Comparison of ENCODE assay signal across 7 mouse cellular contexts in genomic region chr13:108158465-108159240, GRCm38 (mm10). TPM values are rescaled to one million over a fixed set of nuclear protein-coding genes. Genes with fewer than 3 reads are reported as not detected.
DNase-seq lines count a peak whose midpoint lies in the region; ATAC-seq lines count a peak whose summit lies in the region.

Ndufaf2 (minus strand) TSS chr13:108158623.
Ercc8 (plus strand) TSS chr13:108158731.

- peak within 1 kb of the TSS; percentile 89 for H3K4me2 ChIP-seq in intestine, embryonic 16.5 days (ENCODE audit: low read depth, low read length)
- H3K4me2 ChIP-seq in midbrain, embryonic 11.5 days: peak within 1 kb of the TSS; percentile 73

- no peaks in the 10 kb centered on the region for H3K36me3 ChIP-seq in intestine, embryonic 16.5 days (ENCODE audit: control insufficient read depth, insufficient read depth, low read length)
- H3K36me3 ChIP-seq in midbrain, embryonic 11.5 days (ENCODE audit: control insufficient read depth, insufficient read depth, low read length): peaks cover 2% of the 10 kb centered on the region; the same call in 1 of the 2 replicates

- peak within 1 kb of the TSS; percentile 94 for H3K4me3 ChIP-seq in intestine, embryonic 16.5 days (ENCODE audit: low read length)
- H3K4me3 ChIP-seq in midbrain, embryonic 11.5 days (ENCODE audit: low read depth, low read length): peak within 1 kb of the TSS; percentile 75

- no peaks in the 10 kb centered on the region for H3K9me3 ChIP-seq in intestine, embryonic 16.5 days (ENCODE audit: control insufficient read depth, low read length)
- no peaks in the 10 kb centered on the region for H3K9me3 ChIP-seq in midbrain, embryonic 11.5 days (ENCODE audit: control insufficient read depth, low read length)

- ATAC-seq in intestine, embryonic 16.5 days: peak; percentile 98
- peak; percentile 99 for ATAC-seq in midbrain, embryonic 11.5 days (ENCODE audit: low FRiP score)

- H3K27me3 ChIP-seq in intestine, embryonic 16.5 days (replicated peaks; ENCODE audit: control insufficient read depth, insufficient read depth, low read length): no peaks in the 10 kb centered on the region
- H3K27me3 ChIP-seq in midbrain, embryonic 11.5 days (ENCODE audit: control insufficient read depth, insufficient read depth, low read length): no peaks in the 10 kb centered on the region

- H3K9ac ChIP-seq in intestine, embryonic 16.5 days (ENCODE audit: low read depth, low read length): peak within 1 kb of the TSS; percentile 68
- H3K9ac ChIP-seq in midbrain, embryonic 11.5 days (ENCODE audit: low read length): peak within 1 kb of the TSS; percentile 66

- H3K27ac ChIP-seq in intestine, embryonic 16.5 days (ENCODE audit: low read length): no peak within 1 kb of the TSS
- no peak within 1 kb of the TSS for H3K27ac ChIP-seq in midbrain, embryonic 11.5 days (ENCODE audit: low read depth, low read length)

- peaks cover 5% of the 10 kb centered on the region for H3K4me1 ChIP-seq in intestine, embryonic 16.5 days (ENCODE audit: control insufficient read depth, insufficient read depth, low read length)
- peaks cover 7% of the 10 kb centered on the region for H3K4me1 ChIP-seq in midbrain, embryonic 11.5 days (ENCODE audit: control insufficient read depth, insufficient read depth, low read length)

- intact Hi-C loops in left cerebral cortex, postnatal 36 days (cut with DNase I): loop anchor here (5.0 to 10.0 kb wide), 2 partner anchors 394 to 696 kb away; no protein-coding TSS in a partner anchor

- DNase-seq in adrenal gland, adult 8-10 months: peak; percentile 91
- peak; percentile 98 for DNase-seq in embryo, embryonic 9.5 days (ENCODE audit: extremely low spot score)
- DNase-seq in gastrocnemius, postnatal 4 days (ENCODE audit: low spot score in 2 of 2): peak; percentile 94 to 97
- peak; percentile 94 to 96 for DNase-seq in left cerebral cortex, postnatal 36 days (ENCODE audit: low spot score in 2 of 2)
- peak; percentile 100 for DNase-seq in midbrain, embryonic 11.5 days (ENCODE audit: low spot score, missing footprints)
- DNase-seq in skeletal muscle tissue, adult 2 months (ENCODE audit: low read depth, low spot score): peak; percentile 95

- WGBS in intestine, embryonic 16.5 days: under 1% methylated on average over 47 of the region's 47 CpGs
- under 1% methylated on average over 47 of the region's 47 CpGs for WGBS in midbrain, embryonic 11.5 days

RNA-seq across cellular contexts. Expression of gene Ndufaf2, which starts in this region (rescaled TPM):
- 10 to 100 TPM; 13.9 to 27.0 (median 20.9) TPM for total RNA-seq in adrenal gland, adult 8-10 months (2022)
- 10 to 100 TPM; 16.5 to 17.4 TPM for total RNA-seq in gastrocnemius, postnatal 4 days (2021)
- polyA plus RNA-seq in intestine, embryonic 16.5 days (2015; fragmentation: Nextera tagmentation; extraction: Ambion mirVana): 51.4 and 55.7 TPM in 2 replicates
- total RNA-seq in left cerebral cortex, postnatal 36 days (2021): 10 to 100 TPM; 20.3 to 21.4 TPM
- 82.4 and 87.1 TPM in 2 replicates for polyA plus RNA-seq in midbrain, embryonic 11.5 days (2014; fragmentation: Nextera tagmentation; extraction: Ambion mirVana)

RNA-seq across cellular contexts. Expression of gene Ercc8, which starts in this region (rescaled TPM):
- total RNA-seq in adrenal gland, adult 8-10 months (2022): 10 to 100 TPM in 3 of 4 experiments, 1 to 10 TPM in 1; 6.9 to 12.0 (median 11.3) TPM
- 10 to 100 TPM; 13.5 to 13.7 TPM for total RNA-seq in gastrocnemius, postnatal 4 days (2021)
- 13.7 and 13.9 TPM in 2 replicates for polyA plus RNA-seq in intestine, embryonic 16.5 days (2015; fragmentation: Nextera tagmentation; extraction: Ambion mirVana)
- 10 to 100 TPM; 16.3 to 19.5 TPM for total RNA-seq in left cerebral cortex, postnatal 36 days (2021)
- 22.8 and 23.0 TPM in 2 replicates for polyA plus RNA-seq in midbrain, embryonic 11.5 days (2014; fragmentation: Nextera tagmentation; extraction: Ambion mirVana)
